Mouse (Mus musculus): Measurements from ENCODE around the gene Olfr318. TPM values are rescaled to one million over a fixed set of nuclear protein-coding genes. Genes with fewer than 3 reads are reported as not detected.
"Not testable (repeated sequence)": the region's sequence is repeated elsewhere in the genome, so short reads cannot be mapped to it uniquely, and the experiment has no call there.

The Olfr318 gene
- not detected in 2 replicates for polyA plus RNA-seq (2015; fragmentation: Nextera tagmentation; extraction: Ambion mirVana)

GRCm38 (mm10) chr11:58723914-58724313 is at the start of gene Olfr318:
TSS of gene Olfr318 (minus strand) at chr11:58724014.
- H3K4me2 ChIP-seq (ENCODE audit: low read length), result no peak within 1 kb of the TSS
- no peak within 1 kb of the TSS for H3K4me3 ChIP-seq (replicated peaks; ENCODE audit: low read length)
- H3K36me3 ChIP-seq (ENCODE audit: control insufficient read depth, insufficient read depth), result no peaks in the 10 kb centered on the region
- no peak for ATAC-seq
- no peak within 1 kb of the TSS for H3K9ac ChIP-seq (replicated peaks; ENCODE audit: low read depth, low read length)
- no peak within 1 kb of the TSS for H3K27ac ChIP-seq (ENCODE audit: low read length)
- no peaks in the 10 kb centered on the region for H3K27me3 ChIP-seq (replicated peaks; ENCODE audit: control insufficient read depth, insufficient read depth, low read length)
- no peaks in the 10 kb centered on the region for H3K9me3 ChIP-seq (ENCODE audit: control insufficient read depth, low read length)
- H3K4me1 ChIP-seq (replicated peaks; ENCODE audit: control insufficient read depth, insufficient read depth, low read length), result no peaks in the 10 kb centered on the region

GRCm38 (mm10) chr11:58772888-58773287 is 49.1 kb upstream of the Olfr318 start, which contains the start of gene Olfr315:
TSS of gene Olfr315 (plus strand) at chr11:58773188.
- ATAC-seq, result no peak
- H3K4me2 ChIP-seq (ENCODE audit: low read length), result no peak within 1 kb of the TSS

GRCm38 (mm10) chr11:58752434-58752833 is 28.6 kb upstream of the Olfr318 start, which contains the start of gene Olfr316:
TSS of gene Olfr316 (plus strand) at chr11:58752734.
- no peaks in the 10 kb centered on the region for H3K9me3 ChIP-seq (ENCODE audit: control insufficient read depth, low read length)
- no peaks in the 10 kb centered on the region for H3K27me3 ChIP-seq (replicated peaks; ENCODE audit: control insufficient read depth, insufficient read depth, low read length)
- no peak within 1 kb of the TSS for H3K27ac ChIP-seq (ENCODE audit: low read length)
- no peak within 1 kb of the TSS for H3K4me3 ChIP-seq (replicated peaks; ENCODE audit: low read length)
- H3K4me1 ChIP-seq (replicated peaks; ENCODE audit: control insufficient read depth, insufficient read depth, low read length), result no peaks in the 10 kb centered on the region
- 88% methylated on average over 2 of the region's 2 CpGs for WGBS
- H3K4me2 ChIP-seq (ENCODE audit: low read length), result no peak within 1 kb of the TSS
- no peak within 1 kb of the TSS for H3K9ac ChIP-seq (replicated peaks; ENCODE audit: low read depth, low read length)
- ATAC-seq, result no peak
- H3K36me3 ChIP-seq (ENCODE audit: control insufficient read depth, insufficient read depth), result no peaks in the 10 kb centered on the region

More at GRCm38 (mm10) chr11:58772888-58773287, 49.1 kb upstream of the Olfr318 start, which contains the start of gene Olfr315:
- H3K9ac ChIP-seq (replicated peaks; ENCODE audit: low read depth, low read length), result no peak within 1 kb of the TSS
- H3K4me3 ChIP-seq (replicated peaks; ENCODE audit: low read length), result no peak within 1 kb of the TSS
- no peaks in the 10 kb centered on the region for H3K4me1 ChIP-seq (replicated peaks; ENCODE audit: control insufficient read depth, insufficient read depth, low read length)
- H3K27ac ChIP-seq (ENCODE audit: low read length), result no peak within 1 kb of the TSS
- no peaks in the 10 kb centered on the region for H3K36me3 ChIP-seq (ENCODE audit: control insufficient read depth, insufficient read depth)
- no peaks in the 10 kb centered on the region for H3K9me3 ChIP-seq (ENCODE audit: control insufficient read depth, low read length)
- H3K27me3 ChIP-seq (replicated peaks; ENCODE audit: control insufficient read depth, insufficient read depth, low read length), result no peaks in the 10 kb centered on the region

- H3K4me2 ChIP-seq (ENCODE audit: low read length); H3K27me3 ChIP-seq (replicated peaks; ENCODE audit: control insufficient read depth, insufficient read depth, low read length); H3K9ac ChIP-seq (replicated peaks; ENCODE audit: low read depth, low read length); H3K9me3 ChIP-seq (ENCODE audit: control insufficient read depth, low read length); H3K4me3 ChIP-seq (replicated peaks; ENCODE audit: low read length); H3K4me1 ChIP-seq (replicated peaks; ENCODE audit: control insufficient read depth, insufficient read depth, low read length); H3K27ac ChIP-seq (ENCODE audit: low read length); ATAC-seq; H3K36me3 ChIP-seq (ENCODE audit: control insufficient read depth, insufficient read depth): not testable (repeated sequence)
- WGBS, result 83% methylated on average over 18 of the region's 18 CpGs
These were observed 27.3 kb upstream of the Olfr318 start for GRCm38 (mm10) chr11:58751096-58751495.

GRCm38 (mm10) chr11:58738792-58739262 is 15.0 kb upstream of the Olfr318 start, which contains the start of gene Olfr317:
TSS of gene Olfr317 (minus strand) at chr11:58739212.
- ATAC-seq, result no peak
- no peak within 1 kb of the TSS for H3K27ac ChIP-seq (ENCODE audit: low read length)
- H3K27me3 ChIP-seq (replicated peaks; ENCODE audit: control insufficient read depth, insufficient read depth, low read length), result no peaks in the 10 kb centered on the region
- H3K4me1 ChIP-seq (replicated peaks; ENCODE audit: control insufficient read depth, insufficient read depth, low read length), result no peaks in the 10 kb centered on the region
- no peak within 1 kb of the TSS for H3K4me3 ChIP-seq (replicated peaks; ENCODE audit: low read length)
- H3K4me2 ChIP-seq (ENCODE audit: low read length), result no peak within 1 kb of the TSS
- WGBS, result 90% methylated on average over 4 of the region's 4 CpGs
- H3K9me3 ChIP-seq (ENCODE audit: control insufficient read depth, low read length), result no peaks in the 10 kb centered on the region
- H3K36me3 ChIP-seq (ENCODE audit: control insufficient read depth, insufficient read depth), result no peaks in the 10 kb centered on the region
- no peak within 1 kb of the TSS for H3K9ac ChIP-seq (replicated peaks; ENCODE audit: low read depth, low read length)

GRCm38 (mm10) chr11:58733372-58733771 is 9.6 kb upstream of the Olfr318 start:
- Histone ChIP-seq H3K27me3 (replicated peaks; ENCODE audit: control insufficient read depth, insufficient read depth, low read length) (no peaks in the 10 kb centered on the region), H3K4me3 (replicated peaks; ENCODE audit: low read length) (no peak overlapping the region), H3K9me3 (ENCODE audit: control insufficient read depth, low read length) (no peaks in the 10 kb centered on the region), H3K9ac (replicated peaks; ENCODE audit: low read depth, low read length) (no peak overlapping the region), H3K4me2 (ENCODE audit: low read length) (no peak overlapping the region), H3K27ac (ENCODE audit: low read length) (no peak overlapping the region), H3K4me1 (replicated peaks; ENCODE audit: control insufficient read depth, insufficient read depth, low read length) (no peaks in the 10 kb centered on the region), H3K36me3 (ENCODE audit: control insufficient read depth, insufficient read depth) (no peaks in the 10 kb centered on the region)
- WGBS, result 42% methylated on average over 3 of the region's 3 CpGs
- peak; percentile 63; the same call in 1 of the 2 replicates for ATAC-seq

GRCm38 (mm10) chr11:58727896-58728650 is 4.3 kb upstream of the Olfr318 start:
- H3K4me3 ChIP-seq (replicated peaks; ENCODE audit: low read length); H3K36me3 ChIP-seq (ENCODE audit: control insufficient read depth, insufficient read depth); H3K27ac ChIP-seq (ENCODE audit: low read length); H3K4me2 ChIP-seq (ENCODE audit: low read length); H3K4me1 ChIP-seq (replicated peaks; ENCODE audit: control insufficient read depth, insufficient read depth, low read length); H3K9me3 ChIP-seq (ENCODE audit: control insufficient read depth, low read length); H3K9ac ChIP-seq (replicated peaks; ENCODE audit: low read depth, low read length); ATAC-seq; H3K27me3 ChIP-seq (replicated peaks; ENCODE audit: control insufficient read depth, insufficient read depth, low read length): not testable (repeated sequence)
- 79% methylated on average over 6 of the region's 6 CpGs for WGBS

- WGBS, result 91% methylated on average over 4 of the region's 4 CpGs
- Histone ChIP-seq H3K4me1 (replicated peaks; ENCODE audit: control insufficient read depth, insufficient read depth, low read length) (no peaks in the 10 kb centered on the region), H3K27ac (ENCODE audit: low read length) (no peak overlapping the region)
These were observed 4.1 kb downstream of the Olfr318 start for GRCm38 (mm10) chr11:58719701-58720100.

GRCm38 (mm10) chr11:58717723-58718122 is 6.1 kb downstream of the Olfr318 start:
- ATAC-seq; H3K9ac ChIP-seq (replicated peaks; ENCODE audit: low read depth, low read length); H3K27ac ChIP-seq (ENCODE audit: low read length); H3K9me3 ChIP-seq (ENCODE audit: control insufficient read depth, low read length); H3K4me3 ChIP-seq (replicated peaks; ENCODE audit: low read length); H3K36me3 ChIP-seq (ENCODE audit: control insufficient read depth, insufficient read depth); H3K27me3 ChIP-seq (replicated peaks; ENCODE audit: control insufficient read depth, insufficient read depth, low read length); H3K4me1 ChIP-seq (replicated peaks; ENCODE audit: control insufficient read depth, insufficient read depth, low read length); H3K4me2 ChIP-seq (ENCODE audit: low read length): not testable (repeated sequence)
- 89% methylated on average over 6 of the region's 7 CpGs for WGBS

More at GRCm38 (mm10) chr11:58719701-58720100, 4.1 kb downstream of the Olfr318 start:
- no peak overlapping the region for H3K4me3 ChIP-seq (replicated peaks; ENCODE audit: low read length)
- H3K36me3 ChIP-seq (ENCODE audit: control insufficient read depth, insufficient read depth), result no peaks in the 10 kb centered on the region
- no peaks in the 10 kb centered on the region for H3K9me3 ChIP-seq (ENCODE audit: control insufficient read depth, low read length)
- no peak overlapping the region for H3K4me2 ChIP-seq (ENCODE audit: low read length)
- no peaks in the 10 kb centered on the region for H3K27me3 ChIP-seq (replicated peaks; ENCODE audit: control insufficient read depth, insufficient read depth, low read length)
- no peak overlapping the region for H3K9ac ChIP-seq (replicated peaks; ENCODE audit: low read depth, low read length)
- no peak for ATAC-seq

Measured in forebrain, embryonic 16.5 days (tissue).